Mouse (Mus musculus): ENCODE measurements around the gene Ptdss2. TPM values are rescaled to one million over a fixed set of nuclear protein-coding genes. Genes with fewer than 3 reads are reported as not detected.

The Ptdss2 gene
- polyA plus RNA-seq, 1 experiment from 2014 or later = 56.1 TPM

DNA sequence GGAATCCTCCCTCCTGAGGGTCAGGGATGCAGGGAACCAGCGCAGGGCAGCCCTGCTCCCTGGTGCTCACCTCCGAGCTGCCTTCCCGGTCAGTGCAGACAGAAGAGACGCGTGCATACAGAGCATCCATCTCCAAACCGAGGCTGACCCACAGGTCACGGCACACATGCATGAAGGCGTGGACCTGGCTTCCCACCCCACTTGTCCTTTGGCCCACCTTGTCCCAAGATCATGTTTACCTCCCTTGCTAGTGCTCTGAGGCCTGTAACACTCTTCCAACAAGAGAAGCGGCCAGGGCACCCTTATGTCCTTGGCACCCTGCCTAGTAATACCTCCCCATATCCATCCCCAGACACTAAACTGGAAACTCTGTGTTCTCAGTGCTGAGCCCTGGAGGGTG, 6.3 kb upstream of the Ptdss2 start:
- H3K4me2 ChIP-seq (ENCODE audit: low read depth, low read length) = no peak overlapping the region
- no peaks in the 10 kb centered on the region for H3K9me3 ChIP-seq (replicated peaks; ENCODE audit: control insufficient read depth, low read length)
- no peak overlapping the region for H3K4me3 ChIP-seq (ENCODE audit: low read length)
- no peak overlapping the region for H3K27ac ChIP-seq (ENCODE audit: low read length)
- no peak overlapping the region for H3K9ac ChIP-seq (ENCODE audit: low read length)
- H3K4me1 ChIP-seq (ENCODE audit: control insufficient read depth, insufficient read depth, low read length) = no peaks in the 10 kb centered on the region
- ATAC-seq (replicated peaks; ENCODE audit: extremely low read depth, insufficient read depth, low FRiP score) = no peak
- H3K36me3 ChIP-seq (ENCODE audit: control insufficient read depth, insufficient read depth) = no peaks in the 10 kb centered on the region
- 74% methylated on average over 9 of the region's 9 CpGs for WGBS
- no peaks in the 10 kb centered on the region for H3K27me3 ChIP-seq (ENCODE audit: control insufficient read depth, insufficient read depth, low read length)

DNA sequence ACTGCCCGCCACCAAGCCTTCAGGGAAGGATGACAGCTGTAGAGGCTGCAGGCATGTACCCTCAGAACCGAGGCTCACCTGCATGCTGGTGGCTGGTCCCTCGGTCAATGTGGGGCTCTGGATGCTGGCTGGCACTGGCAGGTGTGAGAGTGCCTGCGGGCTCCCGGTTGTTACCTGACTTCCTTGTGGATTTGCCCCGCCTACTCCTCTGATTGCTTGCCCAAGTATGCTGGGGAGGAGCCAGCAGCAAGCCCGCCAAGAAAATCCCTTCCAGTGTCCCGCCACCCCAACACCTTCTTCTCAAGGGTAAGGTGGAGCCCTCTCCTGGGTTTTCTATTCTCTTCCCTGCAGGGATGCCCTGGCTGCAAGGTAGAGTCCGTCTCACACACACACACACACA, 4.5 kb upstream of the Ptdss2 start, which contains the start of gene Ano9:
Ano9 (minus strand) TSS at position 171 of the 400 bp plus-strand sequence.
- ATAC-seq (replicated peaks; ENCODE audit: extremely low read depth, insufficient read depth, low FRiP score) = no peak
- H3K4me2 ChIP-seq (ENCODE audit: low read depth, low read length) = no peak within 1 kb of the TSS
- 17% methylated on average over 9 of the region's 9 CpGs for WGBS
- peaks cover 6% of the 10 kb centered on the region for H3K4me1 ChIP-seq (ENCODE audit: control insufficient read depth, insufficient read depth, low read length)
- no peaks in the 10 kb centered on the region for H3K9me3 ChIP-seq (replicated peaks; ENCODE audit: control insufficient read depth, low read length)
- H3K9ac ChIP-seq (ENCODE audit: low read length) = no peak within 1 kb of the TSS
- no peak within 1 kb of the TSS for H3K27ac ChIP-seq (ENCODE audit: low read length)
- H3K27me3 ChIP-seq (ENCODE audit: control insufficient read depth, insufficient read depth, low read length) = no peaks in the 10 kb centered on the region
- no peaks in the 10 kb centered on the region for H3K36me3 ChIP-seq (ENCODE audit: control insufficient read depth, insufficient read depth)
- H3K4me3 ChIP-seq (ENCODE audit: low read length) = no peak within 1 kb of the TSS

DNA sequence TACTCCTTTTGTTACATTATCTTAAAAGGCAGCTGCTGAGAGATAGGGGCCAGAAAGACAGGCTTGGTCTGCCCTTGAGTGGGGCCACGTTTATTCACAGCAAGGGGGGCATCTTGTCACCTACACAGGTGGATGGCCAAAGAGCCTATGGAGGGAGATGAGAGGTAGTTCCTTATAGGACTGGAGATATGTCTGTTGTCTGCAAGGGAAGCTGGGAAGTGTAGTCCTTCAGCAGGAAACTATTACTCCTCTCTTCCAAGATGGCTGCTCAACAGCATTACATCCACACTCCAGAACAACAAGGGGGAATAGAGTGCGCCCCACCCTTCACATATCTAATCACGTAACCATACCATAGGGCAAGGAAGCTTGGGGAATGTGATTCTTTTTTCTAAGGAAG, 2.7 kb upstream of the Ptdss2 start:
- no peak for ATAC-seq (replicated peaks; ENCODE audit: extremely low read depth, insufficient read depth, low FRiP score)
- H3K36me3 ChIP-seq (ENCODE audit: control insufficient read depth, insufficient read depth) = no peaks in the 10 kb centered on the region
- H3K4me2 ChIP-seq (ENCODE audit: low read depth, low read length) = no peak overlapping the region
- no peaks in the 10 kb centered on the region for H3K9me3 ChIP-seq (replicated peaks; ENCODE audit: control insufficient read depth, low read length)
- H3K27ac ChIP-seq (ENCODE audit: low read length) = no peak overlapping the region
- no peak overlapping the region for H3K9ac ChIP-seq (ENCODE audit: low read length)
- 65% methylated on average over 3 of the region's 3 CpGs for WGBS
- no peak overlapping the region for H3K4me3 ChIP-seq (ENCODE audit: low read length)
- H3K4me1 ChIP-seq (ENCODE audit: control insufficient read depth, insufficient read depth, low read length) = peaks cover 6% of the 10 kb centered on the region
- H3K27me3 ChIP-seq (ENCODE audit: control insufficient read depth, insufficient read depth, low read length) = no peaks in the 10 kb centered on the region

DNA sequence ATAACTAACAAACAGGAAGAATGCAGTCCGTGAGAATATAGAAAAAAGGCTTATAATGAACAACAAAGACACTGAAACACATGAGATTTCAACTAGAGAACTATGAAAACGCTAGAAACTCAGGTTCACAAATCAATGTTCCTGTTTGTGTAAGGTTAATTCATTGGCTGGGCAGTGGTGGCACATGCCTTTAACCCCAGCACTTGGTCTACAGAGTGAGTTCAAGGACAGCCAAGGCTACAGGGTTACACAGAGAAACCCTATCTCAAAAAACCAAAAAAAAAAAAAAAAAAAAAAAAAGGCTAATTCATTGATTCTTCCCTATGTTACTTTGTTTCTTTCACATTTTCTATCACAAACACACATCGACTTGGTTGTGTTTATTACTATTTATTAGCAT, 1.6 kb upstream of the Ptdss2 start:
- Histone ChIP-seq H3K9ac (ENCODE audit: low read length) (no peak overlapping the region), H3K36me3 (ENCODE audit: control insufficient read depth, insufficient read depth) (no peaks in the 10 kb centered on the region), H3K27ac (ENCODE audit: low read length) (no peak overlapping the region), H3K4me3 (ENCODE audit: low read length) (no peak overlapping the region), H3K4me2 (ENCODE audit: low read depth, low read length) (no peak overlapping the region), H3K4me1 (ENCODE audit: control insufficient read depth, insufficient read depth, low read length) (peaks cover 7% of the 10 kb centered on the region), H3K27me3 (ENCODE audit: control insufficient read depth, insufficient read depth, low read length) (no peaks in the 10 kb centered on the region), H3K9me3 (replicated peaks; ENCODE audit: control insufficient read depth, low read length) (no peaks in the 10 kb centered on the region)
- 79% methylated on average over 3 of the region's 3 CpGs for WGBS
- ATAC-seq (replicated peaks; ENCODE audit: extremely low read depth, insufficient read depth, low FRiP score) = no peak

DNA sequence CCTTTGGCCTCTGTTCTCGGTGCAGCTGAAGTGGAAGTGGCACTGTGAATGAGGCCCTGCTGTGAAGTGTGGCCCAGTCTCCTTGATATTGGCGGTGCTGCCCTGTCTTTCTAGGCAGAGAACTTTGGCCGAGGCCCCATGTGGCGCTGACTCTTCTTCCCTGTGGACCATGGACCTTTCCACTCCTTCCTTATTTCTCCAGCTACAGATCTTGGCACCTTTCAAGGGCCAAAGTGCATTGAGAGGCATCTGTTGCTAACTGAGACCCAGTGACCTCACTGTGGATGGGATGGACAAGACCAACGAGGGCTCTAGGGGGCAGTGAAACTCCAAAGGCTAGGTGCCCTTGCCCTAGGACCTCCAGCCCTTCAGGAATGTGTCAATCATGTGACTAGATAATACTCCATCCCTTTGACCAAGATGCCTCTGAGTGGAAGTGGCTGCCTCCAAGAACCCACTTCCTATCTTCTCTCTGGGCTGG, 1.1 kb upstream of the Ptdss2 start:
- Histone ChIP-seq H3K4me3 (ENCODE audit: low read length) (no peak overlapping the region), H3K4me1 (ENCODE audit: control insufficient read depth, insufficient read depth, low read length) (peaks cover 10% of the 10 kb centered on the region), H3K27ac (ENCODE audit: low read length) (no peak overlapping the region), H3K36me3 (ENCODE audit: control insufficient read depth, insufficient read depth) (no peaks in the 10 kb centered on the region), H3K9me3 (replicated peaks; ENCODE audit: control insufficient read depth, low read length) (no peaks in the 10 kb centered on the region), H3K27me3 (ENCODE audit: control insufficient read depth, insufficient read depth, low read length) (no peaks in the 10 kb centered on the region), H3K9ac (ENCODE audit: low read length) (no peak overlapping the region), H3K4me2 (ENCODE audit: low read depth, low read length) (no peak overlapping the region)
- no peak for ATAC-seq (replicated peaks; ENCODE audit: extremely low read depth, insufficient read depth, low FRiP score)
- 69% methylated on average over 5 of the region's 5 CpGs for WGBS

DNA sequence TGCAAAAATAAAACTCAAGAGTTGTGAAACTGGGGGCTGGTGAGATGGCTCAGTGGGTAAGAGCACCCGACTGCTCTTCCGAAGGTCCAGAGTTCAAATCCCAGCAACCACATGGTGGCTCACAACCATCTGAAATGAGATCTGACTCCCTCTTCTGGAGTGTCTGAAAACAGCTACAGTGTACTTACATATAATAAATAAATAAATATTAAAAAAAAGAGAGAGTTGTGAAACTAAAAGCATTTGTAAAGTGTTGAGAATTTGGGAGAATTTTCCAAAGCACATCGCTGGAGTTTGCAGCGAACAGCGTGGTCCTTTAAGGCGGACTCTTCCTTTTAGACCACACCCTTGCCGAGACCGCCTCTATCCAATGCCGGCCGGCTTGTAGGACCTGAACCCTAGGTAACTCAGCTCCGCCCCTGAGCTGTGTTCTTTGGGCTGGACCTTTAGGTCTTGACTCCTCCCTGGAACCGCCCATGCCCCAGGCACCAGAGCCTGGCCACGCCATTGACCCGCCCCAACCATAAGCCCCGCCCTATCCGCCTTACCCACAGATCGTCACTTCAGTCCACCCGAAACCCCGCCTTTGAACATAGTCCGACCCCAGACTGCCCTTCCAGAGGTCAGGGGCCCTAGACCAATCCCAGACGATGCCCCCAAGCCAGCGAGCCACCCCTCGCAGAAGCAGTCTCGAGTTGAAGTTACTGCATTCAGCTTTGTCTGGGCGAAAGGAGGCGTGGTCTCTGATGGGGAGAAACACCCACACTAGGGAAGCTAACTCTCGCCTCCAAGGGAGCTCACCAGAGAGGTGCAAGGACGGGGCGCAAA, 721 bp downstream of the Ptdss2 start:
- 1% methylated on average over 29 of the region's 29 CpGs for WGBS
- Histone ChIP-seq H3K9me3 (replicated peaks; ENCODE audit: control insufficient read depth, low read length) (no peaks in the 10 kb centered on the region), H3K4me2 (ENCODE audit: low read depth, low read length) (peak overlapping the region; percentile 90), H3K27ac (ENCODE audit: low read length) (peak overlapping the region; percentile 93), H3K4me1 (ENCODE audit: control insufficient read depth, insufficient read depth, low read length) (peaks cover 10% of the 10 kb centered on the region), H3K27me3 (ENCODE audit: control insufficient read depth, insufficient read depth, low read length) (no peaks in the 10 kb centered on the region), H3K4me3 (ENCODE audit: low read length) (peak overlapping the region; percentile 81), H3K9ac (ENCODE audit: low read length) (peak overlapping the region; percentile 88), H3K36me3 (ENCODE audit: control insufficient read depth, insufficient read depth) (no peaks in the 10 kb centered on the region)
- peak; percentile 100 for ATAC-seq (replicated peaks; ENCODE audit: extremely low read depth, insufficient read depth, low FRiP score)

DNA sequence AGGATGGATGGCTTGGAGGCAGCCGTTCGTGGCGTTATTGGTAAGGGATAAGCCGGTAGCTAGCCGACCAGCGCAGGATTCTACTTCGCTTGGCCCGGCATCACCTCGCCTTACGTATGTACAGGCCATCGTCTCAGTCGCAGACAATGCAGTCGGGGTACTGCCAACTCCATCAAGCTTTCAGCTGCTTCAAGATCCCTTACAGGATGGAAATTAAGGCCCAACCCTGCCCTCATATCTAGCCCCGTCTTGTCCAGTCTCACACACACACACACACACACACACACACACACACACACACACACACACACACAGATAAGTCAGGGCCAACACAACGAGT, 1.3 kb downstream of the Ptdss2 start:
- Histone ChIP-seq H3K9ac (ENCODE audit: low read length) (peak overlapping the region; percentile 88), H3K4me1 (ENCODE audit: control insufficient read depth, insufficient read depth, low read length) (peaks cover 10% of the 10 kb centered on the region), H3K4me3 (ENCODE audit: low read length) (peak overlapping the region; percentile 81), H3K4me2 (ENCODE audit: low read depth, low read length) (peak overlapping the region; percentile 90), H3K27me3 (ENCODE audit: control insufficient read depth, insufficient read depth, low read length) (no peaks in the 10 kb centered on the region), H3K27ac (ENCODE audit: low read length) (peak overlapping the region; percentile 93), H3K9me3 (replicated peaks; ENCODE audit: control insufficient read depth, low read length) (no peaks in the 10 kb centered on the region), H3K36me3 (ENCODE audit: control insufficient read depth, insufficient read depth) (no peaks in the 10 kb centered on the region)
- no peak; the same call in 1 of the 2 replicates for ATAC-seq (replicated peaks; ENCODE audit: extremely low read depth, insufficient read depth, low FRiP score)
- 4% methylated on average over 15 of the region's 15 CpGs for WGBS

DNA sequence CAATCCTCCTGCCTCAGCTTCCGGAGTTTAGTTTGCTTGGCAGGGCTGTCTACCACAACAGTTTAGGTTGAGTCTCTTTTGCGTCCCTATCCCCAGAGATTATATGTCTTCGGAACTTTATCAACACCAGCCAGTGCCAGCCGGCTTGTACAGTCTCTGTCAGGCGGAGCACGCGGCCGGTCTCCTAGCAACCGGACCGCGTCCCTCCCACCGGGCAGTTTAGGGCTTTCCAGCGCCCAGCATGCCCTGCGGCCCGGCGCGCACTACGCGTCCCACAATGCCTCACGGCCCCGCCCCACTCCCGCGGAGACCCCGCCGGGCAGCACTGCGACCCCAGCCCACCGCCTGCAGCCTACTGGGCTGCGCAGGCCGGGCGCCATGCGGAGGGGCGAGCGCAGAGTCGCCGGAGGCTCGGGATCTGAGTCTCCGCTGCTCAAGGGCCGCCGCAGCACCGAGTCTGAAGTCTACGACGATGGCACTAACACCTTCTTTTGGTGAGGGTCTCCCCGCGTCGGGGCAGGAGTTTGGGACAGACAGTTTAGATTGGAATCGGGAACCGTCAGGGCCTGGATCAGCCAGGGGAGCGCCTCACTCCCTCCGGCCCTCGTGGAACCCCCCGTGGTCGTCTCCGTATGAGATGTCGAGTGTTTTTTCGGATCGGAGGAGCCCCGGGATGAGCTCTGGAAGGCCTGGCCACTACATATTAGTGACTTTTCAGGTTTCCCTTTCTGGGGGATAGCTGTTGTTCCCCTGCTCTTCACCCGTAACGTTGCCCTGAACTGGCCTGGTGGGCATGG, 9.0 kb downstream of the Ptdss2 start:
- H3K27ac ChIP-seq (ENCODE audit: low read length) = peak overlapping the region; percentile 61; the same call in 1 of the 2 replicates
- H3K9ac ChIP-seq (ENCODE audit: low read length) = peak overlapping the region; percentile 98
- under 1% methylated on average over 59 of the region's 59 CpGs for WGBS
- H3K4me2 ChIP-seq (ENCODE audit: low read depth, low read length) = peak overlapping the region; percentile 83
- H3K9me3 ChIP-seq (replicated peaks; ENCODE audit: control insufficient read depth, low read length) = no peaks in the 10 kb centered on the region
- peaks cover 5% of the 10 kb centered on the region for H3K36me3 ChIP-seq (ENCODE audit: control insufficient read depth, insufficient read depth)
- H3K27me3 ChIP-seq (ENCODE audit: control insufficient read depth, insufficient read depth, low read length) = no peaks in the 10 kb centered on the region
- ATAC-seq (replicated peaks; ENCODE audit: extremely low read depth, insufficient read depth, low FRiP score) = peak; percentile 99
- peaks cover 13% of the 10 kb centered on the region for H3K4me1 ChIP-seq (ENCODE audit: control insufficient read depth, insufficient read depth, low read length)
- peak overlapping the region; percentile 96 for H3K4me3 ChIP-seq (ENCODE audit: low read length)

All from heart, embryonic 16.5 days (tissue).